Comparison of ENCODE assay signal across 8 mouse cellular contexts in genomic region chr9:95406571-95407561, GRCm38 (mm10). TPM values are rescaled to one million over a fixed set of nuclear protein-coding genes. Genes with fewer than 3 reads are reported as not detected.
DNase-seq lines count a peak whose midpoint lies in the region; ATAC-seq and TF ChIP-seq lines count a peak whose summit lies in the region.

Chst2 (minus strand) TSS chr9:95406722.

- peak within 1 kb of the TSS; percentile 88 for H3K9ac ChIP-seq in ES-Bruce4 (ENCODE audit: low read depth, poor library complexity, severe bottlenecking)

- no peak for TF ChIP-seq POLR2A in ES-Bruce4 (IDR thresholded peaks at IDR 0.05; ENCODE audit: insufficient read depth, low read length)
- TF ChIP-seq POLR2A in cerebellum, adult 2 months (IDR thresholded peaks at IDR 0.05; ENCODE audit: borderline replicate concordance, insufficient read depth, low read length): peak; percentile 27; the same call in 1 of the 2 replicates
- TF ChIP-seq POLR2A in lung, adult 2 months (IDR thresholded peaks at IDR 0.05; ENCODE audit: borderline replicate concordance, extremely low read depth, low read depth, low read length): 0 out of 2 replicates have a peak, but pooled peaks have one; percentile 10

- H3K9me3 ChIP-seq in ES-Bruce4 (replicated peaks; ENCODE audit: control insufficient read depth, insufficient read depth, low read length, poor library complexity, severe bottlenecking): no peaks in the 10 kb centered on the region

- peak within 1 kb of the TSS; percentile 92 for H3K4me3 ChIP-seq in ES-Bruce4 (ENCODE audit: low read depth, low read length)
- peak within 1 kb of the TSS; percentile 58 for H3K4me3 ChIP-seq in cerebellum, adult 2 months (replicated peaks; ENCODE audit: insufficient read depth, low read depth, low read length)
- H3K4me3 ChIP-seq in lung, adult 2 months (replicated peaks; ENCODE audit: extremely low read depth, low read depth, low read length): peak within 1 kb of the TSS; percentile 69

- peak; percentile 86 to 88 for DNase-seq in cerebellum, adult 2 months
- peak; percentile 85 to 89 for DNase-seq in layer of hippocampus, adult 8-10 months (ENCODE audit: low spot score in 2 of 2)
- peak; percentile 52 for DNase-seq in lung, adult 2 months
- peak; percentile 86 for DNase-seq in ovary, adult 18-20 months (ENCODE audit: low spot score)
- DNase-seq in thymus, postnatal 25 days: peak; percentile 78

- no peaks in the 10 kb centered on the region for H3K4me1 ChIP-seq in ES-Bruce4 (ENCODE audit: control insufficient read depth, insufficient read depth, low read length)
- H3K4me1 ChIP-seq in cerebellum, adult 2 months (ENCODE audit: control insufficient read depth, insufficient read depth, low read length): no peaks in the 10 kb centered on the region
- peaks cover 2% of the 10 kb centered on the region for H3K4me1 ChIP-seq in lung, adult 2 months (ENCODE audit: control insufficient read depth, insufficient read depth, low read length)

- H3K27me3 ChIP-seq in ES-Bruce4 (ENCODE audit: control insufficient read depth, insufficient read depth, low read length, poor library complexity, severe bottlenecking): peaks cover 11% of the 10 kb centered on the region
- no peaks in the 10 kb centered on the region; the same call in 1 of the 2 replicates for H3K27me3 ChIP-seq in cerebellum, adult 2 months (ENCODE audit: control insufficient read depth, insufficient read depth, low read length)

- H3K36me3 ChIP-seq in ES-Bruce4 (ENCODE audit: control insufficient read depth, insufficient read depth, low read length, poor library complexity, severe bottlenecking): no peaks in the 10 kb centered on the region

- no peak for TF ChIP-seq CTCF in ES-Bruce4 (IDR thresholded peaks at IDR 0.05; ENCODE audit: low read depth, low read length)
- no peak for TF ChIP-seq CTCF in cerebellum, adult 2 months (IDR thresholded peaks at IDR 0.05; ENCODE audit: borderline replicate concordance, insufficient read depth, low read depth, low read length)
- TF ChIP-seq CTCF in lung, adult 2 months (IDR thresholded peaks at IDR 0.05; ENCODE audit: insufficient read depth, low read length): no peak

- peak; percentile 89 for ATAC-seq in frontal cortex, adult (ENCODE audit: low TSS enrichment)
- peak; percentile 9 to 38 for ATAC-seq in hematopoietic stem cell, adult 5-6 weeks (replicated peaks in 1 of 2; ENCODE audit: insufficient read depth in 1 of 2, low FRiP score in 2 of 2, low TSS enrichment in 1 of 2, low read depth in 1 of 2, poor library complexity in 2 of 2, severe bottlenecking in 2 of 2)

- no peak within 1 kb of the TSS for H3K27ac ChIP-seq in ES-Bruce4 (ENCODE audit: insufficient read depth, low read length)
- H3K27ac ChIP-seq in cerebellum, adult 2 months (ENCODE audit: insufficient read depth, low read length): 0 out of 2 replicates have a peak within 1 kb of the TSS, but pooled peaks have one; percentile 31

- under 1% methylated on average over 102 of the region's 102 CpGs for WGBS in cerebellum, adult 2 months
- WGBS in lung, adult 2 months: 1% methylated on average over 102 of the region's 102 CpGs

- no peak for TF ChIP-seq EP300 in ES-Bruce4 (IDR thresholded peaks at IDR 0.05; ENCODE audit: insufficient read depth, low read depth, low read length)

RNA-seq across cellular contexts. Expression of gene Chst2, which starts in this region (rescaled TPM):
- polyA plus RNA-seq in ES-Bruce4 (2011; ENCODE audit: insufficient read depth, insufficient read length, low read depth, missing spikeins): 0.46 and 0.48 TPM in 2 replicates
- polyA plus RNA-seq in cerebellum, adult 2 months (2012; rRNA removed): 15.4 and 16.8 TPM in 2 replicates
- 0.44 and 0.89 TPM in 2 replicates for total RNA-seq in hematopoietic stem cell, adult 5-6 weeks (2017)
- total RNA-seq in layer of hippocampus, adult 8-10 months (2022): 100 to 1,000 TPM in 1 of 4 experiments, 10 to 100 TPM in 3; 90.7 to 106 (median 96.3) TPM
- 8.8 and 9.5 TPM in 2 replicates for polyA plus RNA-seq in lung, adult 2 months (2012; rRNA removed)

Comparison
In these comparisons a context has a peak if more than half of its experiments do, and no peak if none do; other contexts are left out.
1. RNA of gene Chst2 (total RNA-seq): 90.7 to 106 TPM in layer of hippocampus, adult 8-10 months; 0.44 to 0.89 TPM in hematopoietic stem cell, adult 5-6 weeks; every median in the first group is over 10 times any median in the second.
2. Peak in ATAC-seq in hematopoietic stem cell, adult 5-6 weeks; RNA of the gene not detected or under 1 TPM.
3. Peak in every context shown above with its lines, with median percentiles within 50 percentile points of each other: H3K4me3 ChIP-seq and DNase-seq.